Mouse (Mus musculus): ENCODE results near the gene Snap25. TPM values are rescaled to one million over a fixed set of nuclear protein-coding genes. Genes with fewer than 3 reads are reported as not detected.

The Snap25 gene
- 0.81 and 2.0 TPM in 2 replicates for polyA plus RNA-seq (2012; rRNA removed)

DNA sequence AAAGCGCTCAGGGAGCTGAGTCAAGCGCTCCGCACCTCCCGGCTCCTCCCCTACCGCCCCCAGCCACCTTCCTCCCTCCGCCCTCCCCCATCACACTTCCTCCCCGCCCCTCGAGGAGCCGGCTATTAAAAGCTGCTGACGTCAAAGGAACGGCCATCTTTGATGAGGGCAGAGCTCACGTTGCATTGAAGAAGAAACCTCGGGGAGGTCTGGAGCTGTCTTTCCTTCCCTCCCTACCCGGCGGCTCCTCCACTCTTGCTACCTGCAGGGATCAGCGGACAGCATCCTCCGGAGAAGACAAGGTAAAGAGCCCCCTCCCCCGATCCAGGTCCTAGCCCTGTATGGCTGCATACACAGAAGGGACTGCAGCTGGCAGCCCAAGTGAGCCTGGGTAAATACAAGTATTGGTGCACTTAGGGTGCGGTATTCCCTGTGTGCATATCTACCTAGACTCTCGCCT, at the start of gene Snap25:
TSS of gene Snap25 (plus strand) at position 155 of the 460 bp plus-strand sequence.

Other genes with a start within 250 kb of the Snap25 start
- gene Ankef1, start 211.5 kb upstream of the Snap25 start, polyA plus RNA-seq (2012; rRNA removed): 0.09 TPM in 1 of 2 replicates, not detected in the other
- not detected in 2 replicates for gene AL731706.2, start 172.2 kb downstream of the Snap25 start, polyA plus RNA-seq (2012; rRNA removed)
- gene Slx4ip, start 177.8 kb downstream of the Snap25 start, polyA plus RNA-seq (2012; rRNA removed): 0.06 and 0.18 TPM in 2 replicates
- 0.57 TPM in 1 of 2 replicates, not detected in the other for gene AL731706.1, start 177.9 kb downstream of the Snap25 start, polyA plus RNA-seq (2012; rRNA removed)
- 0.77 and 0.78 TPM in 2 replicates for gene Mkks, start 177.9 kb downstream of the Snap25 start, polyA plus RNA-seq (2012; rRNA removed)